Mouse (Mus musculus): ENCODE results near the gene Spsb3. TPM values are rescaled to one million over a fixed set of nuclear protein-coding genes. Genes with fewer than 3 reads are reported as not detected.

Spsb3 gene
- total RNA-seq (2017): 6.0 and 12.9 TPM in 2 replicates

- ATAC-seq (replicated peaks in 1 of 2; ENCODE audit: insufficient read depth in 1 of 2, low FRiP score in 2 of 2, low TSS enrichment in 1 of 2, low read depth in 1 of 2, poor library complexity in 2 of 2, severe bottlenecking in 2 of 2): peak; percentile 94 to 95
These were observed at the start of gene Spsb3, which contains the start of gene Nubp2 for GRCm38 (mm10) chr17:24886134-24886931. Gene Spsb3, plus strand, starts transcription at chr17:24886643. Gene Nubp2, minus strand, starts transcription at chr17:24886349.

GRCm38 (mm10) chr17:24839842-24840241 lies 46.6 kb upstream of the Spsb3 start, which contains the start of gene Hagh:
Gene Hagh, plus strand, starts transcription at chr17:24840143.
- ATAC-seq (replicated peaks in 1 of 2; ENCODE audit: insufficient read depth in 1 of 2, low FRiP score in 2 of 2, low TSS enrichment in 1 of 2, low read depth in 1 of 2, poor library complexity in 2 of 2, severe bottlenecking in 2 of 2): no peak

- no peak for ATAC-seq (replicated peaks in 1 of 2; ENCODE audit: insufficient read depth in 1 of 2, low FRiP score in 2 of 2, low TSS enrichment in 1 of 2, low read depth in 1 of 2, poor library complexity in 2 of 2, severe bottlenecking in 2 of 2)
These were observed 46.1 kb upstream of the Spsb3 start for GRCm38 (mm10) chr17:24840341-24840740.

GRCm38 (mm10) chr17:24841133-24841532 lies 45.3 kb upstream of the Spsb3 start:
- 0 out of 4 replicates have a peak, but pooled peaks of 1 of the 2 experiments have one; percentile 51 for ATAC-seq (replicated peaks in 1 of 2; ENCODE audit: insufficient read depth in 1 of 2, low FRiP score in 2 of 2, low TSS enrichment in 1 of 2, low read depth in 1 of 2, poor library complexity in 2 of 2, severe bottlenecking in 2 of 2)

- no peak for ATAC-seq (replicated peaks in 1 of 2; ENCODE audit: insufficient read depth in 1 of 2, low FRiP score in 2 of 2, low TSS enrichment in 1 of 2, low read depth in 1 of 2, poor library complexity in 2 of 2, severe bottlenecking in 2 of 2)
These were observed 43.8 kb upstream of the Spsb3 start for GRCm38 (mm10) chr17:24842631-24843030.

GRCm38 (mm10) chr17:24844525-24844924 lies 41.9 kb upstream of the Spsb3 start:
- ATAC-seq (replicated peaks in 1 of 2; ENCODE audit: insufficient read depth in 1 of 2, low FRiP score in 2 of 2, low TSS enrichment in 1 of 2, low read depth in 1 of 2, poor library complexity in 2 of 2, severe bottlenecking in 2 of 2): no peak

GRCm38 (mm10) chr17:24847386-24847785 lies 39.1 kb upstream of the Spsb3 start:
- ATAC-seq (replicated peaks in 1 of 2; ENCODE audit: insufficient read depth in 1 of 2, low FRiP score in 2 of 2, low TSS enrichment in 1 of 2, low read depth in 1 of 2, poor library complexity in 2 of 2, severe bottlenecking in 2 of 2): no peak

GRCm38 (mm10) chr17:24848600-24849031 lies 37.8 kb upstream of the Spsb3 start:
- ATAC-seq (replicated peaks in 1 of 2; ENCODE audit: insufficient read depth in 1 of 2, low FRiP score in 2 of 2, low TSS enrichment in 1 of 2, low read depth in 1 of 2, poor library complexity in 2 of 2, severe bottlenecking in 2 of 2): no peak

- peak; percentile 19 to 55; a peak in 3 of 4 replicates for ATAC-seq (replicated peaks in 1 of 2; ENCODE audit: insufficient read depth in 1 of 2, low FRiP score in 2 of 2, low TSS enrichment in 1 of 2, low read depth in 1 of 2, poor library complexity in 2 of 2, severe bottlenecking in 2 of 2)
These were observed 36.7 kb upstream of the Spsb3 start for GRCm38 (mm10) chr17:24849733-24850064.

- peak; percentile 97 to 98 for ATAC-seq (replicated peaks in 1 of 2; ENCODE audit: insufficient read depth in 1 of 2, low FRiP score in 2 of 2, low TSS enrichment in 1 of 2, low read depth in 1 of 2, poor library complexity in 2 of 2, severe bottlenecking in 2 of 2)
These were observed 36.2 kb upstream of the Spsb3 start, which contains the start of gene Fahd1 for GRCm38 (mm10) chr17:24850065-24850772. Gene Fahd1, minus strand, starts transcription at chr17:24850364.

GRCm38 (mm10) chr17:24850773-24851127 lies 35.7 kb upstream of the Spsb3 start:
- no peak; a peak in 1 of 4 replicates for ATAC-seq (replicated peaks in 1 of 2; ENCODE audit: insufficient read depth in 1 of 2, low FRiP score in 2 of 2, low TSS enrichment in 1 of 2, low read depth in 1 of 2, poor library complexity in 2 of 2, severe bottlenecking in 2 of 2)

- no peak for ATAC-seq (replicated peaks in 1 of 2; ENCODE audit: insufficient read depth in 1 of 2, low FRiP score in 2 of 2, low TSS enrichment in 1 of 2, low read depth in 1 of 2, poor library complexity in 2 of 2, severe bottlenecking in 2 of 2)
These were observed 34.9 kb upstream of the Spsb3 start for GRCm38 (mm10) chr17:24851381-24852125.

GRCm38 (mm10) chr17:24855838-24856464 lies 30.5 kb upstream of the Spsb3 start:
- no peak for ATAC-seq (replicated peaks in 1 of 2; ENCODE audit: insufficient read depth in 1 of 2, low FRiP score in 2 of 2, low TSS enrichment in 1 of 2, low read depth in 1 of 2, poor library complexity in 2 of 2, severe bottlenecking in 2 of 2)

- no peak for ATAC-seq (replicated peaks in 1 of 2; ENCODE audit: insufficient read depth in 1 of 2, low FRiP score in 2 of 2, low TSS enrichment in 1 of 2, low read depth in 1 of 2, poor library complexity in 2 of 2, severe bottlenecking in 2 of 2)
These were observed 29.9 kb upstream of the Spsb3 start for GRCm38 (mm10) chr17:24856589-24856988.

GRCm38 (mm10) chr17:24857831-24858470 lies 28.5 kb upstream of the Spsb3 start:
- no peak for ATAC-seq (replicated peaks in 1 of 2; ENCODE audit: insufficient read depth in 1 of 2, low FRiP score in 2 of 2, low TSS enrichment in 1 of 2, low read depth in 1 of 2, poor library complexity in 2 of 2, severe bottlenecking in 2 of 2)

- peak in 1 of 2 experiments; percentile 40; a peak in 2 of 4 replicates for ATAC-seq (replicated peaks in 1 of 2; ENCODE audit: insufficient read depth in 1 of 2, low FRiP score in 2 of 2, low TSS enrichment in 1 of 2, low read depth in 1 of 2, poor library complexity in 2 of 2, severe bottlenecking in 2 of 2)
These were observed 27.5 kb upstream of the Spsb3 start for GRCm38 (mm10) chr17:24858967-24859366.

- no peak for ATAC-seq (replicated peaks in 1 of 2; ENCODE audit: insufficient read depth in 1 of 2, low FRiP score in 2 of 2, low TSS enrichment in 1 of 2, low read depth in 1 of 2, poor library complexity in 2 of 2, severe bottlenecking in 2 of 2)
These were observed 26.4 kb upstream of the Spsb3 start for GRCm38 (mm10) chr17:24860076-24860475.
